Mouse (Mus musculus) kidney, postnatal 4 days (tissue): ENCODE results near the gene Nectin1.
A peak's percentile ranks its signal among the peaks of the same experiment; 100 is the strongest.

Experiments used
- DNase-seq, 2 experiments: peaks; one replicate each; pipeline ENCODE4 v3.0.0; 2021; ENCODE audit warnings: mixed read lengths in 2 of 2

Nectin1 gene

GRCm38 (mm10) chr9:43765419-43766179, 21.8 kb downstream of the Nectin1 start:
- DNase-seq: no peak

- DNase-seq: no peak
These were observed 25.0 kb downstream of the Nectin1 start for GRCm38 (mm10) chr9:43768779-43769178.

GRCm38 (mm10) chr9:43769228-43769627, 25.4 kb downstream of the Nectin1 start:
- DNase-seq: no peak

- no peak for DNase-seq
These were observed 26.2 kb downstream of the Nectin1 start for GRCm38 (mm10) chr9:43769940-43770339.

- DNase-seq: no peak
These were observed 27.3 kb downstream of the Nectin1 start for GRCm38 (mm10) chr9:43771041-43771440.

- DNase-seq: no peak
These were observed 28.7 kb downstream of the Nectin1 start for GRCm38 (mm10) chr9:43772460-43772859.

- DNase-seq: no peak
These were observed 29.7 kb downstream of the Nectin1 start for GRCm38 (mm10) chr9:43773521-43773920.

GRCm38 (mm10) chr9:43774427-43774826, 30.6 kb downstream of the Nectin1 start:
- no peak for DNase-seq

GRCm38 (mm10) chr9:43776231-43776630, 32.4 kb downstream of the Nectin1 start:
- no peak for DNase-seq

- no peak for DNase-seq
These were observed 33.9 kb downstream of the Nectin1 start for GRCm38 (mm10) chr9:43777362-43778360.

GRCm38 (mm10) chr9:43780883-43781282, 37.1 kb downstream of the Nectin1 start:
- DNase-seq: no peak

- DNase-seq: no peak
These were observed 38.6 kb downstream of the Nectin1 start for GRCm38 (mm10) chr9:43782401-43782800.

GRCm38 (mm10) chr9:43783959-43784358, 40.2 kb downstream of the Nectin1 start:
- no peak for DNase-seq

- DNase-seq: no peak
These were observed 41.1 kb downstream of the Nectin1 start for GRCm38 (mm10) chr9:43784841-43785240.

- DNase-seq: no peak
These were observed 43.8 kb downstream of the Nectin1 start for GRCm38 (mm10) chr9:43787591-43787990.

- DNase-seq: no peak
These were observed 48.9 kb downstream of the Nectin1 start for GRCm38 (mm10) chr9:43792681-43793080.

GRCm38 (mm10) chr9:43793411-43793810, 49.6 kb downstream of the Nectin1 start:
- DNase-seq: no peak

GRCm38 (mm10) chr9:43796031-43796430, 52.2 kb downstream of the Nectin1 start:
- DNase-seq: no peak

GRCm38 (mm10) chr9:43796841-43797740, 53.3 kb downstream of the Nectin1 start:
- peak; percentile 58 to 67 for DNase-seq

GRCm38 (mm10) chr9:43797746-43798145, 54.0 kb downstream of the Nectin1 start:
- DNase-seq: peak; percentile 58 to 67

- no peak for DNase-seq
These were observed 56.7 kb downstream of the Nectin1 start for GRCm38 (mm10) chr9:43800525-43800924.

GRCm38 (mm10) chr9:43801911-43802310, 58.1 kb downstream of the Nectin1 start:
- DNase-seq: peak; percentile 81 to 83

- no peak for DNase-seq
These were observed 63.8 kb downstream of the Nectin1 start for GRCm38 (mm10) chr9:43807565-43807964.
